Mouse (Mus musculus): ENCODE results near the gene Bpifb5.
"Not testable (repeated sequence)": the region's sequence is repeated elsewhere in the genome, so short reads cannot be mapped to it uniquely, and the experiment has no call there.

DNA sequence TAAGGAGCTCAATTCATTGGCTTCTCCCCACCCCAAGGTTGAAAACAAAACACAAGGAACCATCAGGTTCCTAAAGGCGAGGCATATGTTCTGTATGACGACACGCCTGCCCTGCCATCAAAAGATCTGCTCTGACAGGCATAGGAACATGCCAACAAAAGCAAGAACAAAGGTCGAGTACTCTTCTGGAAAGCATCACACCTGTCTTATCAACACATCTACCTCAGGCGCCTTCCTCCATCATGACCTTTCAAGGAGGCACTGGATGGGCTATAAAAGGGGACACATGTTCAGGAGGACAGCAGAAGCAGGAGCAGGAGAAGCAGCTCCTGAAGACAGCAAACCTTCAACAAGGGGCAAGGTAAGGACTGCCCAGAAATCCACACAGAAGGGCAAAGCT, 34.0 kb downstream of the Bpifb5 start, which contains the start of gene Bpifb9a:
- TF ChIP-seq CTCF (IDR thresholded peaks at IDR 0.05; ENCODE audit: borderline replicate concordance, insufficient read depth, low read length); POLR2A (IDR thresholded peaks at IDR 0.05; ENCODE audit: low read depth, low read length): not testable (repeated sequence)
